Mouse (Mus musculus): ENCODE measurements at regions not wholly inside any gene's neighbourhood (a gene's known extent, or its start where the extent isn't known, plus 50 kb on each side); places are given as distances from the start of the nearest gene placed in this dataset.
A peak's percentile ranks its signal among the peaks of the same experiment; 100 is the strongest.

DNA sequence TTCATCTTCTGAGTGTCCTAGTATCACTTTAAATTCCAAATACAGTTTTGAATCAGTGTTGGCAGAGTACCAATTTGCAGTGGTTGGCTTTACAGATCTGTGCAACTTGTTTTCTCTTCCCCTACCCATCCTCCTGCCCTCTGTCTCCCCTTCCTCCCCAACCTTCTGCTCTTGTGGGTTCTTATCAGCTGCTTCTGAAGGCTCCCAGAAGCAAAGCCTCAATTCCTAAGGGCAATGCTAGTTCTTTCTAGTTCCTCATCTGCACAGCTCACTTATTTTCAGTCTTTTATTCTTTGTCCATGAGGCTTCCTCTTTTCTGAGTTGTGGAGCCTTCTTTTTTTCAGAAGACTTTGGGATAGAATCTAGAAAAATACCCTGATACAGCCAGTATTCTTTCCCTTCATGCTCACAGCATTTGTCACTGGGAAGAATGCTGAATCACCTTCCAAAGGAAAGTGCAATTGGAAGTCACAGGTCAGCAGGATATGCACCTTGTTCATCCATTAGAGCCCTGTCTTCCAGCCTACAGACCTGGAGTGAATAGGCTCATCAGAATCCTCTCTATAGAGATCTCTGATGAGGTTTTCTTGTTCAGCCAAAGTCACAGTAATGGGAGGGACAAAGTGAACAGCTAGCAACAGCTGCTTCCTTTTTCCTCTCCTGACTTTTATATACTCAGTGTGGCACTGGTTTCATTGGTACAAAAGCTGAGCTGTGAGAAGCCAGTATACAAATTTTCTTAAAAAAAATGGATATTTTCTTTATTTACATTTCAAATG, 1357.9 kb downstream of the Slc22a22 start:
- H3K4me3 ChIP-seq (ENCODE audit: low read length): no peak overlapping the region
- no peak overlapping the region for H3K9ac ChIP-seq (replicated peaks; ENCODE audit: low read length)
- H3K36me3 ChIP-seq (ENCODE audit: insufficient read depth, low read length): no peaks in the 10 kb centered on the region
- ATAC-seq (ENCODE audit: low FRiP score, low TSS enrichment): no peak
- H3K9me3 ChIP-seq (ENCODE audit: low read length): peaks cover 3% of the 10 kb centered on the region; the same call in 1 of the 2 replicates
- no peak overlapping the region for H3K27ac ChIP-seq (ENCODE audit: low read length)
- no peaks in the 10 kb centered on the region for H3K4me1 ChIP-seq (ENCODE audit: insufficient read depth, low read length)
- H3K27me3 ChIP-seq (ENCODE audit: insufficient read depth, low read length): no peaks in the 10 kb centered on the region
- no peak overlapping the region for H3K4me2 ChIP-seq (replicated peaks; ENCODE audit: low read depth, low read length)

DNA sequence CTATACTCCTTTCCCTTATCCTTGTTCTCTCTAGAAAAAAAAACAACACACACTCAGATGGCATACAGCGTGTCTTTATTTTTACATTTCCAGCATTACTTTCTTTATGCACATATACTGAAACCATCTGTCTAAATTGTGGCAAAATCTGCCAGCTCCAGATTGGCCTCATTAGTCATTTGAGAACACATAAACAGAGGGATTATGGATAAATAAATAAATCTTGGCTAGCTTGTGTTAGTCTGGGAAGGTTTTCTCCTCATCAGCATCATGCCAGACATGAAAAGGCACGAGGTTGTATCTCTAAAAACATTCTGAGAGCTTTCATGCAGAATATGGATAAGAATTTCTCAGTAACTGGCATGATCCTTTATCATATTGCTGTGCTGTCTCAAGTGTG, 1369.1 kb downstream of the Slc22a22 start:
- ATAC-seq (ENCODE audit: low FRiP score, low TSS enrichment): no peak
- Histone ChIP-seq H3K27me3 (ENCODE audit: insufficient read depth, low read length) (no peaks in the 10 kb centered on the region), H3K36me3 (ENCODE audit: insufficient read depth, low read length) (no peaks in the 10 kb centered on the region), H3K9me3 (ENCODE audit: low read length) (no peaks in the 10 kb centered on the region), H3K4me1 (ENCODE audit: insufficient read depth, low read length) (no peaks in the 10 kb centered on the region), H3K4me2 (replicated peaks; ENCODE audit: low read depth, low read length) (no peak overlapping the region), H3K4me3 (ENCODE audit: low read length) (no peak overlapping the region), H3K9ac (replicated peaks; ENCODE audit: low read length) (no peak overlapping the region), H3K27ac (ENCODE audit: low read length) (no peak overlapping the region)
- 59% methylated on average over 2 of the region's 2 CpGs for WGBS

DNA sequence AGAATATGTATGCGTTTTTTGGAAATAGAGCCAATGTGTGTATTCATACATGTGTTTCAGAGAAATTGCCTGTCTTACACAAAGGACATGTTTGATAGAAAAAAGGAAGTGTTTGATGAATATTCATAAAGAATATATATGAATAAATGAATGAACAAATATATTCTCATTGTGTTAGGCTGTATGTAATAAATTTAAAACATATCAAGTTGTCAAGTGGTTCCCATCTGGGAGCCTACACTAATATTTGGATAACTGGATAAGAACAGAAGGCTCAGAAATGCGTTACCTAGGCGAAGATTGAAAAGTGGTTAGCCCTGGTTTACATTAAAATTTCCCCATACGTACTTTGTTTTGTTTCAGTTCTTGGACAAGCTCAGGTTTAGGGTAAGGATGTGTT, 1369.7 kb downstream of the Slc22a22 start:
- 76% methylated on average over 4 of the region's 4 CpGs for WGBS
- H3K9ac ChIP-seq (replicated peaks; ENCODE audit: low read length): no peak overlapping the region
- no peaks in the 10 kb centered on the region for H3K27me3 ChIP-seq (ENCODE audit: insufficient read depth, low read length)
- H3K9me3 ChIP-seq (ENCODE audit: low read length): no peaks in the 10 kb centered on the region
- no peaks in the 10 kb centered on the region for H3K36me3 ChIP-seq (ENCODE audit: insufficient read depth, low read length)
- no peaks in the 10 kb centered on the region for H3K4me1 ChIP-seq (ENCODE audit: insufficient read depth, low read length)
- no peak overlapping the region for H3K4me3 ChIP-seq (ENCODE audit: low read length)
- H3K4me2 ChIP-seq (replicated peaks; ENCODE audit: low read depth, low read length): no peak overlapping the region
- no peak for ATAC-seq (ENCODE audit: low FRiP score, low TSS enrichment)
- no peak overlapping the region for H3K27ac ChIP-seq (ENCODE audit: low read length)

DNA sequence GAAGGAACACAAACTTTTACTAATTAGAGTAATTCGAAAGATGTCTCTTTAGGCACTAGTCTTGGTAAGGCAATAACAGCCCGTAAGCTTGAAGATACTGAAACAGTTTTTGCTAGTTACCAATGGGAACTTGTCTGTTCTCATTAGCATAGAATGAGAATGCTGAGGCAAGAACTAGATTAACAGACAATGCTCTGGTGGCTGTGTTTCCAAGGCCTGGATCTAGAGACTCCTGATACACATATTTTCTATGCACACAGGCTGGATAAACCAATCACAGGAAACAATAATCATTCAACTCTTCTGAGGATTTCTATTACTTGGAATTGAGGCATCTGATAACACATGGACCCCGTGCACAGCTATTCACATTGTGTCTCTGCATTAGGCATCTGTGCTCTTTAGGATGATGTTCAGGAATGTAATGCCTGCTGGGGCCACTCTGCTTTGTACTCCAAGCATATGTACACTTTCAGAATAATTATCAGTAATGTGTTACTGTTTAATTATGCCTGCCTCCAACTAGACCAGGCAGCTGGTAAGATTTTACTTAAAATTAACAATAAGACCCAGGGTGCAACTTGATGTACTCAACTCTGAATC, 1377.2 kb downstream of the Slc22a22 start:
- Histone ChIP-seq H3K9ac (replicated peaks; ENCODE audit: low read length) (no peak overlapping the region), H3K4me1 (ENCODE audit: insufficient read depth, low read length) (no peaks in the 10 kb centered on the region), H3K4me2 (replicated peaks; ENCODE audit: low read depth, low read length) (no peak overlapping the region), H3K9me3 (ENCODE audit: low read length) (no peaks in the 10 kb centered on the region), H3K27ac (ENCODE audit: low read length) (no peak overlapping the region), H3K27me3 (ENCODE audit: insufficient read depth, low read length) (no peaks in the 10 kb centered on the region), H3K36me3 (ENCODE audit: insufficient read depth, low read length) (no peaks in the 10 kb centered on the region), H3K4me3 (ENCODE audit: low read length) (no peak overlapping the region)
- ATAC-seq (ENCODE audit: low FRiP score, low TSS enrichment): no peak
- 87% methylated on average over 3 of the region's 3 CpGs for WGBS

DNA sequence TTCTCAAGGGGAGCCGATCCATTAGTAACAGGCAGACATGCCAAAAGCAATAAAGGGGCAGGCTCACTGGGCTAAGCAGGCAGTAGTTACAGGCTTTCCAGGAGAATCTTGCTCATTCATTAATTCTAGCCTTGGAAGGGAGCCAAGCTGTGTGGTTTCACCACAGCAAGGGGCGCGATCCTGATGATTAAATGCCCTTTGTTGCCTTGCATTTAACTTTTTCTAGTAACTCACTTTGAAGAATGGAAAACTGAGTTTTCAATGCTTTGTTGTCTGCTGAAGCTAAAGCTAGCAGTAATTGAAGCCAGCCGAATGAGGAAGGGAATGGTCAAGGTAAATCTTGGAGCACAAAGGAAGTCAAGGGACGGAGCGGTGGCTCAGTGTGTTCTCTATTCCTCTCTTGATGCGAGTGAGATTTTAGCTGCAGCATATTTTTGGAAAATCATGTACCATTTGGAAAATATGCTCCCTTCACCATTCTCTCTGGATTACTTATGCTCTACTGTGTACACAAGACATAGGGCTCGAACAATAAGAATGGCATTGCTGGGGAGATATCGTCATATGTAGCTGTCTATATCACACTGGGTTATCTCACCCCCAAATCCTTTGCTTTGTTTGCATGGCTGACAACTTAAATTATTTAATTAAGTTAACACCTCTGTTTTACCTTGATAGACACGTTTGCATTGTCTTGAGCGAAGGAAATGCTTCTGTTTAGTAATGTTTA, 1399.4 kb downstream of the Slc22a22 start:
- Histone ChIP-seq H3K36me3 (ENCODE audit: insufficient read depth, low read length) (no peaks in the 10 kb centered on the region), H3K27ac (ENCODE audit: low read length) (no peak overlapping the region), H3K9ac (replicated peaks; ENCODE audit: low read length) (no peak overlapping the region), H3K4me3 (ENCODE audit: low read length) (no peak overlapping the region), H3K4me2 (replicated peaks; ENCODE audit: low read depth, low read length) (peak overlapping the region; percentile 13; the same call in 1 of the 2 replicates), H3K9me3 (ENCODE audit: low read length) (no peaks in the 10 kb centered on the region), H3K27me3 (ENCODE audit: insufficient read depth, low read length) (no peaks in the 10 kb centered on the region), H3K4me1 (ENCODE audit: insufficient read depth, low read length) (0 out of 2 replicates have a peak, but pooled peaks cover 4% of the 10 kb centered on the region)
- no peak for ATAC-seq (ENCODE audit: low FRiP score, low TSS enrichment)
- WGBS: 66% methylated on average over 11 of the region's 11 CpGs

DNA sequence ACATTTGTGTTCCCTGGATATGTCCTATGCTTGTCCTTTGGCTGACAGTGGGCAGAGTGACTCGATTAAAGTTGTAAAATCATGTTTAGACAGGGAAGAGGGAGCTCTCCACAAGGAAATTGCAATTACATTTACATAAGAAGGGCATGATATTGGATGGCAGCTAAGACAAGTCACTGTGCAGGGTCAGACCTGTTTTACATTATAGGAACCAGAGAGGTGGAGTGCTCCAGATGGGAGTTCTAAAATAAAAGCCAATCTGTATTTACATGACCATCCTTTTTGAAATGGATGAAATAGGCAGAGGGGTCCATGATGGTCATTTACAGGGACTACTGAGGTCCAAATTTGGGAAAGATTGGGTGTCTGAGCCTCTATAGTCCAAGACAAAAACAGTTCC, 1400.3 kb downstream of the Slc22a22 start:
- H3K27me3 ChIP-seq (ENCODE audit: insufficient read depth, low read length): no peaks in the 10 kb centered on the region
- no peak for ATAC-seq (ENCODE audit: low FRiP score, low TSS enrichment)
- WGBS: 17% methylated on average over 1 of the region's 1 CpGs

DNA sequence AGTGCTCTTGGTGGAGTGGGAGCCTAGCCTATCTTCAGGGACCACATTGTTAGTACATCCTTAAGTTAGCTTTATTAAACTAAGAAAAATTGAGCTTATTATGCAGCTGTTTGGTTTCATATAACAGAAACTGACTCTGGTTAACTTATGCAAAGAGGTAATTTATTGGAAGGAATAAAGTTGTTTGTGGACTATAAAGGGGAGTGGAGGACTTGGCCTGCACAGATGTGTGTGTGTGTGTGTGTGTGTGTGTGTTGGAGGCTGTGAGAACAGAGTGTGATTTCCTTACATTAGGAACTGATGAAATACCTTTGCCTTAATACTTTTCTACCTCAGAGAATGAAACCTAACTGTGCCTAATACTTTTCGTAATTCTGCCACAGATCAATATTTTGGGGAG, 1400.7 kb downstream of the Slc22a22 start:
- Histone ChIP-seq H3K4me1 (ENCODE audit: insufficient read depth, low read length) (0 out of 2 replicates have a peak, but pooled peaks cover 4% of the 10 kb centered on the region), H3K4me2 (replicated peaks; ENCODE audit: low read depth, low read length) (no peak overlapping the region), H3K9ac (replicated peaks; ENCODE audit: low read length) (no peak overlapping the region), H3K9me3 (ENCODE audit: low read length) (peaks cover 4% of the 10 kb centered on the region; the same call in 1 of the 2 replicates), H3K4me3 (ENCODE audit: low read length) (no peak overlapping the region), H3K27me3 (ENCODE audit: insufficient read depth, low read length) (no peaks in the 10 kb centered on the region), H3K27ac (ENCODE audit: low read length) (no peak overlapping the region), H3K36me3 (ENCODE audit: insufficient read depth, low read length) (no peaks in the 10 kb centered on the region)
- 59% methylated on average over 1 of the region's 1 CpGs for WGBS
- peak; percentile 61; the same call in 1 of the 2 replicates for ATAC-seq (ENCODE audit: low FRiP score, low TSS enrichment)

More for the DNA sequence above, 1400.3 kb downstream of the Slc22a22 start:
- H3K36me3 ChIP-seq (ENCODE audit: insufficient read depth, low read length): no peaks in the 10 kb centered on the region
- no peak overlapping the region for H3K9ac ChIP-seq (replicated peaks; ENCODE audit: low read length)
- 0 out of 2 replicates have a peak, but pooled peaks cover 4% of the 10 kb centered on the region for H3K4me1 ChIP-seq (ENCODE audit: insufficient read depth, low read length)
- no peak overlapping the region for H3K4me2 ChIP-seq (replicated peaks; ENCODE audit: low read depth, low read length)
- peaks cover 4% of the 10 kb centered on the region; the same call in 1 of the 2 replicates for H3K9me3 ChIP-seq (ENCODE audit: low read length)
- H3K27ac ChIP-seq (ENCODE audit: low read length): no peak overlapping the region
- no peak overlapping the region for H3K4me3 ChIP-seq (ENCODE audit: low read length)

DNA sequence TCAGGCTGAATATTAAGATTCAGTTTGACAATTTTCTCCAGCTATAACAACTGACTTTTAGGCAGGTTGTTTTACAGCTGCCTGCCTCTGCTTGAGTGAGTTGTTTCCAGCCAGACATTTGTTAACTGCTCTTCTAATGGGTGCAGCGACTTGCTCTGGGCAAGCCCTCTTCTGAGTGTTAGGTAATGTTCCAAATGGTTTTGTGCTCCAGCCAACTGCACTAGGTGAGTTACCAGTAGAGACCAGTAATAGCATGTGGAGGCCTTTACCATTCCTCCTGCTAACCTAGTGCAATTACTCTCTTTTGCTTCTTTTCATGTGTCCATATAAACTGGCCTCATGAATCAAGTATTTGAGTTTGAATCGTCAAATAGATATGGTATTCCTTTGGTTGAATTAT, 1407.9 kb downstream of the Slc22a22 start:
- no peak overlapping the region for H3K27ac ChIP-seq (ENCODE audit: low read length)
- H3K36me3 ChIP-seq (ENCODE audit: insufficient read depth, low read length): no peaks in the 10 kb centered on the region
- peaks cover 4% of the 10 kb centered on the region; the same call in 1 of the 2 replicates for H3K9me3 ChIP-seq (ENCODE audit: low read length)
- H3K9ac ChIP-seq (replicated peaks; ENCODE audit: low read length): no peak overlapping the region
- no peak overlapping the region for H3K4me3 ChIP-seq (ENCODE audit: low read length)
- H3K4me1 ChIP-seq (ENCODE audit: insufficient read depth, low read length): peaks cover 10% of the 10 kb centered on the region
- H3K4me2 ChIP-seq (replicated peaks; ENCODE audit: low read depth, low read length): no peak overlapping the region
- 67% methylated on average over 2 of the region's 2 CpGs for WGBS
- no peaks in the 10 kb centered on the region for H3K27me3 ChIP-seq (ENCODE audit: insufficient read depth, low read length)
- ATAC-seq (ENCODE audit: low FRiP score, low TSS enrichment): no peak

DNA sequence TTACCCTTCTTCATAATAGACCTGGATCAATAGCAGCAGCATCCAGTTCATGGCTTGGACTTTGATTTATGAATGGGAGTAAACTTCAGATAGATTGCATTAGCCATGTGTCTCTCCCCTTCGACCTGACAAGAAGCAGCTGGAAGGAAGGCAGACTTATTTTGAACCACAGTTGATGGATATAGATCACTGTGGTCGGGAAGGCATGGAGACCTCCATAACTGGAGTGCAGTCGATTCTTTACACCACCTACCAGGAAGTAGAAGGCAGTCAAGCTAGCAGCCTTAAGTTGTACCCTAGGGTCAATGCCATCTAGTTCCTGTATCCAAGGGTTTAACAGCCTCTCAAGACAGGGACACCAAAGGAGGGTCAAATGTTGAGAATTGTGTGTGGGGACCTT, 1410.2 kb downstream of the Slc22a22 start:
- no peak overlapping the region for H3K4me2 ChIP-seq (replicated peaks; ENCODE audit: low read depth, low read length)
- no peak overlapping the region for H3K9ac ChIP-seq (replicated peaks; ENCODE audit: low read length)
- WGBS: 15% methylated on average over 3 of the region's 3 CpGs
- no peaks in the 10 kb centered on the region for H3K9me3 ChIP-seq (ENCODE audit: low read length)
- H3K27me3 ChIP-seq (ENCODE audit: insufficient read depth, low read length): no peaks in the 10 kb centered on the region
- H3K27ac ChIP-seq (ENCODE audit: low read length): 0 out of 2 replicates have a peak overlapping the region, but pooled peaks have one; percentile 3
- peaks cover 10% of the 10 kb centered on the region for H3K4me1 ChIP-seq (ENCODE audit: insufficient read depth, low read length)
- peak; percentile 28; the same call in 1 of the 2 replicates for ATAC-seq (ENCODE audit: low FRiP score, low TSS enrichment)
- H3K4me3 ChIP-seq (ENCODE audit: low read length): no peak overlapping the region
- H3K36me3 ChIP-seq (ENCODE audit: insufficient read depth, low read length): no peaks in the 10 kb centered on the region

Data from kidney, embryonic 16.5 days (tissue).